Mouse (Mus musculus) kidney, adult 11 months (tissue): ENCODE measurements at regions not wholly inside any gene's neighbourhood (a gene's known extent, or its start where the extent isn't known, plus 50 kb on each side); places are given as distances from the start of the nearest gene placed in this dataset.
"Not testable (repeated sequence)": the region's sequence is repeated elsewhere in the genome, so short reads cannot be mapped to it uniquely, and the experiment has no call there.

ENCODE experiments used
- DNase-seq: peaks from one replicate; pipeline ENCODE4 v3.0.0; 2022

DNA sequence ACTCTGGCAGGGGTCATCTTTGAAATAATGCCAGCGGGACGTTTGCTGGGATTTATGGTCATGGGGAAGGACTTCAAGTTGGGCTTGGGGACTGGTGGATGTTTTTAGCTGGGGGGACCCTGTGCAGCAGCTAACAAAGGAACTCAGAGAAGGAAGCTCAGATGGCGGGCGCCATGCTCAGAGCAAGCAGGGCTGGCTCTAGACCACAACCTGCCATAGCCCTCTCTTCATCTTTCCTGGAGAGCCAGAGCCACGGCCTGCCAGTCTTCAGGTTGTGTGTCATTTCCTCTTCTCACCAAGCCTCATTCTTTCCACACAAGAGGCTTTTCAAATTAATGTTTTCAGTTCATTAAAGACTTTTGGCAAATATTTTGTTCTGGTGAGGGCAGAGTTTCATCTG, 219.9 kb downstream of the Bcl11a start:
- no peak for DNase-seq

DNA sequence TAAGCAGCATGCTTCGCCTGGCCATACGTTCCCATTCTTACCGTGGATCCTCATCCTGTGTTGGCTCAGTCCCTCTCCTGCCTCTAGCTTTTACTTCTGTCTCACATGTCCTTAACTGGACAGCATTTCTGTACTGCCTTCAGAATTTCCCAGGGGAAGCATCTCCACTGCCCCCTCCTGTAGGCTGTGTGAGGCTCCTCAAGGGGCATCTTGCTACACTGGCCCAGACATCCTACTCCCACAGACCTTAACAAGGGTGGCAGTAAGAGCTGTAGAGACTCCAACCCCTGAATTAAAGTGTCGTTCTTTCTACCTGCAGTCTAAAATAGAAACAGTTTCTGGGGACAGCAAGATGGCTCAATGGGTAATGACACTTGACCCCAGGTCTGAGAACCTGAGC, 222.5 kb downstream of the Bcl11a start:
- DNase-seq: no peak

DNA sequence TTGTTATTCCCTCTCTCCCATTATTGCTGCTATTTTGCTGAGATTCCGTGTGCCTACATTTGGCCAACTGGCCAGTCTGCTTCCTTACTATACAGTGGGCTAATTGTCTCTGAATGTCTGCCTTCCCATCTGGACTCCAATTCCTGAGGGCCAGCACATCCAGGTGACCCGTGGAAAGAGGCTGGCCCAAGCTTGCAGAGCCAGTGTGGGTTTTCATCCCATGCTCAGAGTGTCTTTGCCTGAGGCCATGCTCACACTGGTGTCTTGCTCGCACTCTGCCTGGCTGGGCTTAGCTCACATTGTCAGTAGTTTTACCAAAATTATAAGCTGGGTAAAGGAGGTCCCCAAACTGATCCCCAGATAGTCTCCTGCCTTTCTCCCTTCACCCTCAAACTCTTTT, 223.3 kb downstream of the Bcl11a start:
- DNase-seq: no peak

DNA sequence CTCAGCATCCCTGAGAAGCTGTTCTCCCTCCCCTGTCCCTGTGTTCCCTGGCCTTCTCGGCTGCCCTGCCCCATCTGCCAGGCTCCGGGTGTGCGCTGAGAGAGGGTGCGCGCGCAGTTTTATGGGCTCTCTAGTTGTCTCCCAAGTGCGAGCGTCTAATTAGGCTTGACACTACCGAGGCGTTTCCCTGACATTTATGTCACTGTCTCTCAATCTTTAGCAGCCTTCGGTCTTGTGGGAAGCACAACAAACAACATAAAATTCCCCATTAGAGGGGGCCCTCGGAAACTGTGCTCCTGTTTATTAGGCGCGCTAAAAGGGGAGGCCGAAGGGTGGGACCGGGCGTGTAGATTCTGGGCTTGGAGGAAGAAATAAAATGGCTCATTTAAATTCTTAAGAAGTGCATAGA, 227.3 kb downstream of the Bcl11a start:
- no peak for DNase-seq

DNA sequence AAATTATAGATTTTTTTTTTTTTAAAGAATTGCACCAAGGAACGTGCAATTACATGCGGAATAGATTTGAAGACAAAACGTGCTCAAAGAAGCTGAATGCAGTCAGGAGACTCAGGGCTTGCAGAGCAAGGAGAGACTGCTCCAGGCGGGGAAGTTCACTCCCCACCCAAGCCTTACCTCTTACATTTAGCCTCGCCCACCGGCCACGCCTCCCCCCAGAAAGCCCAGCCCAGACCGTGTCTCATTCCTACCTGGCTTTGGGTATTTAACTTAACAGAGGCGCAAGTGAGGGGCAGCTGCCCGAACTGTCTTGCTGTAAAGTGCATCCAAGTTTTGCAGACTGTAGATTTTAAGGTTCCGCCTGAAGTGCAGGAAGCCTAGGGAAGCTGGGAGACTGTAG, 227.8 kb downstream of the Bcl11a start:
- DNase-seq: no peak

DNA sequence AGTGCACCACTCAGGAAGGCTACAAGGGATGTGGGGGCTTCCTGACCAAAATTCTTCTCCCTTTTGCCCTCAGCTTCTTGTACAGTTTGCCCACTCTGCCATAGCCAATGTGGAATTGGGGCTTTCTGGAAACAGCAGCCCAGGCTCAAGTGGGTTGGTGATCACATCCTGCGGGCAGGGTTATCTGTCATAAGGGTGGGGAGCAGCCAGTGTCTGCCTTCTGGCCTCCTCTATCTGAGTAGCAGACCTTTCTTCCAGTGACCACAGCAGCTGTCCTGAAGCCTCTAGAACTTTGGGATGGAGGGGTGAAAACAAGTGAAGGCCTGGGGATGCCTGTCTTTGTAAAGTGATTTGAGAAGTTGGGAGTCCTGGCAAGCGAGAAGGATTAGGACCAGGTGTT, 228.2 kb downstream of the Bcl11a start:
- DNase-seq: no peak

DNA sequence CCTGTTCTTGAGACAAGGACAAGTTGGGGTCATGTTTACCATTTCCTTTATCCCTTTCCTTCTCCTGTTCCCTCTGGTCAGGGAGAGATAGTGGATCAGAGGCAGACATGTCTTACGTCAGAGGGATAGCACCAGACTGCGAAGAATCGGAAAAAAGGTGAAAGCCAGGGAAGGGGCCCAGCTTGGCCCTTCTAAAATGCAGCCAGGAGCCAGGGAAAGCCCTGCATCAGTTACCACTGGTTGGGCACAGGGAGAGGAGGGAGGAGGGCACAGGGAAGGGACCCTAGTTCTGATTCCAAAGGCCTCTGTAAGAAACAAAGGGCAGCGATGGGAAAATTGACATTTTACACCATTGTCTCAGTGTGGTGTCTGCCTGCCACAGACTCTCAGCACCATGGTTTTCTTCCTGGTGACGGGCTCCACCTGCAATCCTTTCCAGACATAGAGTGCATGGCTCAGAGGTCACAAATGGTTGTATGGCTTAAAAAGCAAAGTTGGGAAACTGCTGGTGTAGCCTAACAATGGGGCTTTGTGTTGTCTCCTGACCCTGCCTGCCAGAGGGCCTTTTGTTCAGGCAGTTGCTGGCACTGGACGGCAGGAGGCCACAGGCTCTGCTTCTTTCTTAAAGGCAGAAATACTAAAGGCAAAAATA, 229.9 kb downstream of the Bcl11a start:
- no peak for DNase-seq

DNA sequence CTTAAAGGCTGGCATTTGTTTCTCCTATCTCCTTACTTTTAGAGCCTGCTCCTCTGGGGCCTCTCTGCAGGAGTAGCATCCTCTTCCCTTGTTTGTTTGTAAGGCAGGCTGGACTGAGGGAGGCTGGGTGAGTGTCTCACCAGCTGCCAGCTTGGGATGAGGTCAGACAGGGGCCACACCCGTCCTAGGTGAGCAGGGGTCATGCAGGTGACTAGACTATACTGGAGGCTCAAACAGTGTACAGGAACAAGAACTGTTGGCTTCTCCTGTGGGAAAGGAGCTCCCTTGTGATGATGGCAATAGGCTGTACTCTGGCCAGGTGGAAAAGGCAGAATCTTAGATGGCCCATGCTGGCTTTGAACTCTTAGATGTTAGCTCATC, 230.4 kb downstream of the Bcl11a start:
- no peak for DNase-seq

DNA sequence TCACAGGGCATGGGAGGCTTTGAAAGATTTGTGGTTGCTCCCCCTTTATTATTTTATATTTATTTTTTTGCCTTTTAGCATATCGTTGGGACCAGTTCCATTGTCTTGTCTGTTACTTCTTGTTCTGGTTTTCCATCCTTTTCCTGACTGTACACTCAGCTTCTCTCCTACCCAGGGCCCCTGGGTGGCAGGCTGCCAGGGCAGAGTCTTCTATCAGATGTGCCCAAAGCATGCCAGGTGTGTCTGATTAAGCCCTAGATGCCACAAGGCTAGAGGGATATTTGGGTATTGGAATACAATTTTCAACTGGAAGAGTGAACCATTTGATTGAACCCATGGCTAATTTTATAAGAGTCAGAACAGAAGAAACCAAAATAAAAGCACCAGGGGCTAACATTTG, 236.2 kb downstream of the Bcl11a start:
- DNase-seq: no peak

DNA sequence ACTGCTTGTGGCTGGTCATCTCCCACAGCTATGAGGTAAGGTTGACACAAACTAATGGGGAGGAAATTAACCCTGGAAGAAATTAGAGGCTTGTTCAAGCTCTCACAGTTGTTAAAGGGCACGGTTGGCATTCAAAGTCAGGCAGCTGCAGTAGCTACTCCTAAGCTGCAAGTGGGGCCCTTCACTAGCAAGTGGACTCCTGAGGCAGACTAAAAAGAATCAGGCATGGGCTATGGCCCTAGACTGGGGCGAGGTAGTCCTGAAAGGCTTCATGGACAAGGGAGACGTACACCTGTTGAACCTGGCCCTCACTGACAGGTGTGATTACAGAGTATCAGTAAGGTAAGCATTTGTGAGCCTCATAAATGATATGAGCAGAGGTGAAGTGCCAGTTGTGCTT, 237.7 kb downstream of the Bcl11a start:
- no peak for DNase-seq

DNA sequence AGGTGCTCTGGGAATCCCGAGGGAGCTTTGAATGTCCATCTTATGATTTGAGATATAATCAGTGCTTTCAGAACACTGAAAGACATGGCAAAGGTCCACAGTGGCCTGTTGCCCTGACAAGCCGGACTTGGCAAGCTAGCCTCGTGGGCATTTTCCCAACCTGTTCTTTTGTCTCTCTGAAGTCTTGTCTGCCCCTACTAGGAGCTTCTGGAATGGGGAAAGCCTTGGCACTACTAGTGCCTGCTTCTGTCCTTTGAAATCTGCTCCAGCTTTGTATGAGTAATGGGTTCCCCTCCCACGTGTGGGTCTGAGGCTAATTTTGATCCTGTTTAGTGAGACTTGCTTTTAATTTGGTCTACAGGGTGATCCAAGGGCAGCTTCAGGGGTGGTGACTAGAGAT, 238.3 kb downstream of the Bcl11a start:
- no peak for DNase-seq

DNA sequence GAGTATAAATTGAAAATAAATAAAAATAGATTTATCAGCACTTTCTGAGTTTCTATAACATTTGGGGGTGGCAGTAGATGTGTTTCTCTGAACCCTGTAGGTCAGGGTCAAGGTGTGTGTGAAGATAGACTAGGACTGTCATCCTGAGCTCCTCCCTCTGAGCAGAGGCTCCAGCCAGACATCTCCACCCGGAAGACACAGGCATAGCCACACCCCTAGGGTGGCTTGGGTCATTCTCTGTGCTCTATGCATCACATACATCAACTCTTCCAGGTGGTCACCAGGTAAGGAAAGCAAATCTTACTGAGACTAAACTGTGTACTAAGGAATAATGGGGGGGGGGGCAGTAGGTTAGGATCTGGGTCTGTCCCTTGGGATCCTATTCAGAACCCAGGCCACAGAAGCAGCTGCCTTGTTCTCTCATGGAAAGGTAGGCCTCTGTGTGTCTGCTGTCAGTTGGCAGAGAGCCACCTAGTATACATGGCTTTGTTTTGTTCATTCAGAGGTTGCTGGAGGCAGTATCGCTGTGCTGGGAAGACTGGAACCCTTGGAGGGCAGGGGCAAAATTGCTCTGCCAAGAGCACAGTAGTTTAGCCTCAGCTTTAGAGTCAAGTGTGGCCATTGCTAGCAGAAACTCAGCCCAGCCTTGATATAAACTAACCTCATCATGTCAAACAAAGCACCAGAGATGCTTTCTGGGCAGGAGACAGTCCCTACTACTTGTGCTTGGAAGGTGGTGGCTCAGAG, 240.3 kb downstream of the Bcl11a start:
- DNase-seq: no peak

DNA sequence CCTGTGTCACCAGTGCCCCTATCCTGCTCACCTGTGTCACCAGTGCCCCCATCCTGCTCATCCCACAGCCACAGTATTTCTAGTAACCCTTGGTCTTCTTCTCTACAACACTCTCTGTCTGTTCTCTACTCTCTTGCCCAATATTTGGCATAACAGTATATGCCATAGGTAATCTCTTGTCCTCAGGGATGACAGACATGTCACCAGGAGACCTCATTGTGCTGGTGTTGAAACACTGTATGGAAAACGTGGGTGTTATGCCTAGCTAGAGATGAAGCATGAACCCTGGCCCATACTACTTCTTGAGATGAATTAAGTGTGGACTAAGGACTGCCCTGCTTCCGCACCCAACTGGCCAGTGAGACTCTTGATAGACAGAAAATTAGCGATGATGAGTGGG, 241.4 kb downstream of the Bcl11a start:
- DNase-seq: no peak

DNA sequence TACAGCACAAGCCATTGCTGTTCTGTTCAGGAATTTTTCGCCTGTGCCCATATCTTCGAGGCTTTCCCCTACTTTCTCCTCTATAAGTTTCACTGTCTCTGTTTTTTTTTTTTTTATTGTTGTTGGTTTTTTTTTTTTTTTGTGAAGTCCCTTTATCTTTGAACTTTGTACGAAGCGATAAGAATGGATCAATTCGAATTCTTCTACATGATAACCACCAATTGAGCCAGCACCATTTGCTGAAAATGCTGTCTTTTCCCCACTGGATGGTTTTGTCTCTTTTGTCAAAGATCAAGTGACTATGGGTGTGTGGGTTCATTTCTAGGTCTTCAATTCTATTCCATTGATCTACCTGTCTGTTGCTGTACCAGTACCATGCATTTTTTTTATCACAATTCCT, 244.6 kb downstream of the Bcl11a start:
- DNase-seq: not testable (repeated sequence)

DNA sequence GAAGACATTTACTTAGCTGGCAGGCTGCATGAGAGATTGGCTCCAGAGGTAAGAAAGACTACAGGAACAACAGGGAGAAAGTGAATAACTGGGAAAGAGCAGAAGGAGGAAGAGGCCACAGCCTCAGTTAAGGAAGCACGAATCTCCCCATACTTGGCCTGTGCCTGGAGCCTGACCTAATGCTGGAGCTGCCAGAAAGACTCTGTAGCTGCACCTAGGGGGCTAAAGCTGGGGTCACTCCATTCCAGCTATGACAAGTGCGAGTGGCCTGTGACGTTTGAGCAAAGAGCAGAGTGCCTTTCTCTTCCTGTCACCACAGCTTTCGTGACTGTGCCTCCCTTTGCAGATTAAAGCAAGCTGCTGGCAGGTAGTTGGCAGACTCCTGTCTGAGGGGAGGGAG, 250.6 kb downstream of the Bcl11a start:
- no peak for DNase-seq

DNA sequence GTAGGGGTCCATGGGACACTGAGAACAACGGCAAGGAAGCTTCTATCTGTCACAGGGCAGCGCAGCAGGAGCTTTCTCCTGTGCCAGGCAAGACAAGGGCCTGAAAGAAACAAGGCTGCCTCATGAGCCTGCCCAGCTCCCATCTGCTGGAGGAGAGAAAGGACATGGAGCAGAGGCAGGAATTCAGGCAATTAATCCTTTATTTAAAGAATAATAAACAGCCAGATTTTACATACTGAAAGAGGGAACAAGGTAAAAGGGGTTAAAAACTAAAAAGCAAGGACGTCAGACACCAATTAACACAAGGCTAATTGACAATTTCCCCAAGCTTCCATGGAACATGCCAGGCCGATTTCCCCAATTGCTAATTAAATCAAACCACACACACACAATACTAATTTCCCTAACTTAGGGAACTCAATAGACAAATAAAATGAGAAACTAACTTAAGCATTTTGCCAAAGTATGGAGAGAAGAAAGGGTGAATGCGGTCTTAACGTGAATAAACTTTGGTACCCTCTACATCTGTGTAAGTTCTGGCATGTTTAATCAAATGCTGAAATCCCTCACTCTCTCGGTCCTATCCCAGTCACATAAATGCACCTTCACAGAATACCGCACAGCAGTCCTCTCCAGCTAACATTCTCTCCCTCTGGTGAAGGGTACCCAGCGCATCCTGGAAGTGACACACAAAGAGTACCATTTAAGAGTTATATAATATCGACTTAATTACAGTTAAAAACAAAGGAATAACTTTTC, 252.7 kb downstream of the Bcl11a start:
- no peak for DNase-seq

DNA sequence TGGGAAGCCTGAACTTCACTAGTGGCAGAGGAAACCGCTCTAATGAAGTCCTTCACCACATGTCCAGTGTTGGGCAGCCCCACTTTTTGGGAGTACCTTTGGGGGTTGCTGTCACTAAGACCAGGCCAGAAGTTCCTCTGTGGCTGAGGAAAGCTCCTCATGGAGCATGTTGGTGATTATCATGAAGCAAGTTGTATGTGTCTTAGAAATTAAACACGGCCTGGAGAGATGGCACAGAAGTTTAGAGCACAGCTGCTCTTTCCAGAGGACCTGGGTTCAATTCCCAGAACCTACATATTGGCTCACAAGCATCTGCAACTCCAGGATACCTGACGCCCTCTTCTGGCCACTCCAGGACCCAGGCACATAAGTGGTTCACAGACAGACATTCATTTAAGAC, 254.4 kb downstream of the Bcl11a start:
- no peak for DNase-seq

DNA sequence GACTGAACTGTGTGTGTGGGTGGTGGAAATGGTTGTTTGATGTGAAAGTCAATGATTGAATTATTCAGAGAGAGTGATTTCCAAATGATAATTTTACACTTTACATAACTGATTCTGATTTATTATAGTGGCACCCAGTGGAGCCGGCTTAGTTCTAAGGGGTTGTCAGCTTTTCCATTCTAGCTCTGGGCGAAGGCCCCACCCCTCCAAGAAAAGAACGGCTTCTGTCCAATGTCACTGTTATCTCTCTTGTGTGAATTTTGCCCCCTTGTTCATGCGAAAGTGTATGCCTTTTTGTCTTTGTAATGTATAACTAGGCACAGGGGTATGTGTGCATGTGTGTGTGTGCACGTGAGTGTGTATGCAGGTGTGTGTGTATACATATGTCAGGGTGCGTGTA, 255.3 kb downstream of the Bcl11a start:
- no peak for DNase-seq

DNA sequence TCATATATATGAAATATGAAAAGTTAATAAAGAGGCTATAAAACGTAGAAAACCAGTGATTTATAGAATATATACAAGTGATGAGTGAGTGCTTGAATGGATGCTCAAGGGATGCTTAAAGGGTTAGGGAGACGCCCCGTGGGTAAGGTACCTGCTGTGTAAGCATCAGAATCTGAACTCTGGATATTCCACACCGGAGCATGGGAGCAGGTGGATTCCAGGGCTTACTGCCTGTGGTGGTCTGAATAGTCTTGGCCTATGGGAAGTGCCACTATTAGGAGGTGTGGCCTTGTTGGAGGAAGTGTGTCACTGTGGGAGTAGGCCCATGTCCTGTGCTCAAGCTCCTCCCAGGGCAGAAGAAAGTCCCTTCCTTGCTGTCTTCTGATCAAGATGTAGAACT, 257.4 kb downstream of the Bcl11a start:
- no peak for DNase-seq

DNA sequence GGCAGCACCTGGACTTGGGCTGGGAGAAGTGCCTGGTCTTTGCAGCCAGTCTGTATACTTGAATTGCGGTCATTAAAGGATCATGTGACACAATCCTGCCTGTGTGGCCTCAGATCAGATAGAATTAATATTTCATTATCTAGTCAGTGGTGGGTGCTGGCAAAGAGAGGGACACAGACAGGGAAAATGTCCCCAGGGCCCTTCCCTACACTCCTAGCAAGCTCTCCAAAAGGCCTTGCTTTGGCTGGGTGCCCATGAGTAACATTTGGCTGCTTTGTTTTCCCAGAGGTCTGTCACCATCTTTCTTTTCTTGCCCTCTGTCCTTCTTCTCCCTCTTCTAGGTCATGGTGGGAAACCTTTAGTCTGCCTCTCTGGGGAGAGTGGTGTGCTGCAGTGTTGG, 260.3 kb downstream of the Bcl11a start:
- DNase-seq: no peak

DNA sequence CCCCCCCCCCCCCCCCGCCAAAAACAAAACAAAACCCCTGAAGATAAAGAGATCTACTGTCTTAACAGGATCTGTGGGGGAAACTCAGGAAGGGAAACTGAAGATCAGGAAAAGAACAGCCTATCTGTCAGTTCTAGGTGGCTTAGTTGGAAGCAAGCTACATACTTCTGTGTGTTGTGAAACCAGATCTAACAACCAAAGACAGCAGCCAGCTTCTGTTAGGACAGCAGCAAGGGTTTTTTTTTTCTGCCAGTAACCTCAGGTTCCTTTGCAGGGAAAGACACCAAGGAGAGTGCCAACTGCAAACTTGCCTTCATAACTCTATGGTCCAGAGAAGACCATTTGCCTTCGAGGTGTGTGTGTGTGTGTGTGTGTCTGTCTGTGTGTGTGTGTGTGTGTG, 261.2 kb downstream of the Bcl11a start:
- DNase-seq: no peak

DNA sequence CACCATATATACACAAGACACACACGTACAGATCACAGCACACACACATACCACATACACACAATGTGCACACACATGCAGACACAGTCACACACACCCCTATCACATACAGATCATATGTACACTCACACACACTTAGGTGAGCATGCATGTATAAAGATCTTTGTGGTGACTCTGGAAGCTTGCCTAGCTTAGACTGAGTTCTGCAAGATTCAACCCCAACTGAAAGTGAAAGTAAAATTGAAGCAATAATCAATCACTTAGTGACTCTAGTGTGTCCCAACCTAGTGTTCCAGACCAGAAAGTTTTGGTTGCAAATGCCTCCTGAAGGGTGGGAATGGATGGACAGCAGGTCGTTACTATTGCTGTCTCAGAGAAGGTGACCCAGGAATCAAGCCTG, 262.8 kb downstream of the Bcl11a start:
- no peak for DNase-seq

DNA sequence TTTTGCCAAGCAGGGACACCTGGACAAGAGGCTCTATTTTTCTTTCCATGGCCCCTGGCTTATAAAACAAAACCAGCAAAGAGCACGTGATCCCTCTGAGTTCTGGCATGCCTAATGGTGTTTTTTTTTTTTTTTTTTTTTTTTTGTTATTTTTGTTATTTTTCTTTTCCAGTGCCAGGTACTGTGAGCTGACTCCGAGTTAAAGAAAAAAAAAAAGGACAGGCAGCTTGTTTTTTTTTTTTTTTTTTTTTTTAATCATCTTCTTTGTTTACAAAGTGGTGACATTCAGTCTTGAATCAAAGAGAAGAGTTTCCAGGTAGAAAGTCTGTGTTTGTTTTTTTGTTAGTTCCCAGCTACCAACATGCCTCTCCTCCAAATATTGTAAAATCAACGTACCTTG, 263.8 kb downstream of the Bcl11a start:
- DNase-seq: no peak

DNA sequence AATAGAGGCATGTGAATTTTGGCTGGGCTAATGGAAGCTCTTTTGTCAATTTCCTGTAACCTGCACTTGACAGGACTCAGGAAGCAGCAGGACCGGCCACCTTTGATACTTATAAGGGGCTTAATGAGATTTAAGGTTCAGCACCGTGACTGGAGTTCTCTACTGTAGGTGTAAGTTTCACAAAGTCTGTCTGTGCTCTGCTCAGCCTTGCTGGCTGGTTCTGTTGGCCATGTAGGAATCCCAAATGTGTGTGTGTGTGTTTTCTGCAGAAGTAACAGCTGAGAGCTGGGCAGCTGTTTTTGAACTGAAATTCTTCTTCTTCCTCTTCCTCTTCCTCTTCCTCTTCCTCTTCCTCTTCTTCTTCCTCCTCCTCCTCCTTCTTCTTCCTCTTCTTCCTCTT, 264.3 kb downstream of the Bcl11a start:
- DNase-seq: no peak
